In genomic region chr7:49496111-49496510, GRCm38 (mm10) we compare ENCODE assay signal across 12 mouse cellular contexts.
A peak's percentile ranks its signal among the peaks of the same experiment; 100 is the strongest.
DNase-seq lines count a peak whose midpoint lies in the region; ATAC-seq and TF ChIP-seq lines count a peak whose summit lies in the region.
"Had no signal": no experiment of that assay in that cellular context is flagged by ENCODE, and none has a peak within 500 bp of the region (broad histone marks: within the 10 kb centered on the region; RNA-seq: fewer than 3 reads in every experiment).

No protein-coding gene starts in this region.

- no peak for TF ChIP-seq POLR2A in testis, adult 2 months (IDR thresholded peaks at IDR 0.05; ENCODE audit: control insufficient read depth, low read depth, low read length)

- 0 out of 2 replicates have a peak, but pooled peaks cover 5% of the 10 kb centered on the region for H3K36me3 ChIP-seq in heart, embryonic 15.5 days
- no peaks in the 10 kb centered on the region for H3K36me3 ChIP-seq in testis, adult 2 months (ENCODE audit: control insufficient read depth, insufficient read depth, low read length)
- no peaks in the 10 kb centered on the region for H3K36me3 ChIP-seq in limb, embryonic 11.5 days (ENCODE audit: control insufficient read depth, insufficient read depth, low read length)

- TF ChIP-seq CTCF in testis, adult 2 months (IDR thresholded peaks at IDR 0.05; ENCODE audit: control insufficient read depth, insufficient read depth, insufficient replicate concordance, low read depth, low read length): no peak

- no peaks in the 10 kb centered on the region for H3K27me3 ChIP-seq in heart, embryonic 15.5 days
- no peaks in the 10 kb centered on the region for H3K27me3 ChIP-seq in testis, adult 2 months (ENCODE audit: control insufficient read depth, insufficient read depth, low read length)
- H3K27me3 ChIP-seq in limb, embryonic 11.5 days (ENCODE audit: control insufficient read depth, insufficient read depth, low read length): no peaks in the 10 kb centered on the region

- H3K4me1 ChIP-seq in heart, embryonic 15.5 days (replicated peaks): peaks cover 28% of the 10 kb centered on the region
- no peaks in the 10 kb centered on the region for H3K4me1 ChIP-seq in testis, adult 2 months (ENCODE audit: control insufficient read depth, insufficient read depth, low read length)
- peaks cover 16% of the 10 kb centered on the region for H3K4me1 ChIP-seq in limb, embryonic 11.5 days (ENCODE audit: control insufficient read depth, insufficient read depth, low read length)

- H3K9ac ChIP-seq in heart, embryonic 15.5 days: no peak overlapping the region
- H3K9ac ChIP-seq in limb, embryonic 11.5 days (ENCODE audit: low read length): peak overlapping the region; percentile 32; the same call in 1 of the 2 replicates
- H3K9ac ChIP-seq: limb, embryonic 13.5 days had no signal

- ATAC-seq in heart, embryonic 15.5 days (replicated peaks; ENCODE audit: insufficient number of reproducible peaks, insufficient read depth, low FRiP score, low read depth): no peak
- ATAC-seq in limb, embryonic 11.5 days (ENCODE audit: insufficient number of reproducible peaks, low FRiP score, low TSS enrichment, low read depth): no peak
- no peak for ATAC-seq in inflammation-experienced regulatory T-cells, adult 6 months
- ATAC-seq: activated CD4-positive, CD25-positive, alpha-beta regulatory T cell, adult 4 months had no signal

- H3K27ac ChIP-seq in heart, embryonic 15.5 days: peak overlapping the region; percentile 85
- H3K27ac ChIP-seq in testis, adult 2 months (ENCODE audit: control insufficient read depth, insufficient read depth, low read depth, low read length): peak overlapping the region; percentile 55; the same call in 1 of the 2 replicates
- no peak overlapping the region for H3K27ac ChIP-seq in limb, embryonic 11.5 days (replicated peaks; ENCODE audit: low read depth, low read length)
- H3K27ac ChIP-seq: limb, embryonic 13.5 days had no signal

- 46% methylated on average over 11 of the region's 11 CpGs for WGBS in heart, embryonic 15.5 days
- 11% methylated on average over 11 of the region's 11 CpGs for WGBS in limb, embryonic 11.5 days

- intact Hi-C loops in heart, postnatal 14 days (cut with DNase I): no loop called here

- H3K4me3 ChIP-seq in heart, embryonic 15.5 days: no peak overlapping the region
- H3K4me3 ChIP-seq in testis, adult 2 months (ENCODE audit: control insufficient read depth, low read depth, low read length): no peak overlapping the region
- no peak overlapping the region for H3K4me3 ChIP-seq in limb, embryonic 11.5 days (ENCODE audit: low read depth, low read length)
- H3K4me3 ChIP-seq: myocyte had no signal

- DNase-seq in heart, postnatal 14 days: no peak
- no peak for DNase-seq in testis, postnatal 10 days (ENCODE audit: low spot score)
- DNase-seq in limb, embryonic 11.5 days (ENCODE audit: low spot score): peak; percentile 59
- peak; percentile 23 for DNase-seq in testis, postnatal 14 days (ENCODE audit: low spot score)
- no peak for DNase-seq in cerebellum, adult 11 months
- DNase-seq: cerebellum, postnatal 25 days had no signal

- no peaks in the 10 kb centered on the region for H3K9me3 ChIP-seq in heart, embryonic 15.5 days (replicated peaks)
- H3K9me3 ChIP-seq in limb, embryonic 11.5 days (ENCODE audit: control insufficient read depth, low read length): no peaks in the 10 kb centered on the region
- H3K9me3 ChIP-seq: limb, embryonic 13.5 days had no signal

- no peak overlapping the region for H3K4me2 ChIP-seq in heart, embryonic 15.5 days
- no peak overlapping the region for H3K4me2 ChIP-seq in limb, embryonic 11.5 days (ENCODE audit: low read depth, severe bottlenecking)

Comparison
In these comparisons a context has a peak if more than half of its experiments do, and no peak if none do; other contexts are left out.
1. DNase-seq: peak in limb, embryonic 11.5 days (single experiment) and testis, postnatal 14 days (single experiment); none in heart, postnatal 14 days (0 of 2), testis, postnatal 10 days (single experiment) and cerebellum, adult 11 months (single experiment).